Mouse (Mus musculus) G1E (cell line): ENCODE data around the gene Ccdc62. TPM values are rescaled to one million over a fixed set of nuclear protein-coding genes. Genes with fewer than 3 reads are reported as not detected.

Experiments used
- ATAC-seq: 2 replicates; pipeline ENCODE4 v1.8.0; 2016; ENCODE audit warnings: mild to moderate bottlenecking; ENCODE audit not compliant: insufficient number of reproducible peaks, poor library complexity, low FRiP score, severe bottlenecking; ENCODE audit errors: extremely low read depth
- DNase-seq: peaks from one replicate; pipeline ENCODE4 v3.0.0; 2012; ENCODE audit warnings: low spot score
- H3K27me3 ChIP-seq: 2 replicates; pipeline ENCODE4 v1.6.1; 2012; ENCODE audit warnings: mild to moderate bottlenecking, low read length, inconsistent platforms; ENCODE audit not compliant: insufficient read depth
- H3K36me3 ChIP-seq: replicated peaks from 2 replicates; pipeline ENCODE3; 2012; ENCODE audit warnings: mild to moderate bottlenecking, inconsistent platforms
- H3K4me1 ChIP-seq: 2 replicates; pipeline ENCODE4 v1.6.1; 2012; ENCODE audit warnings: low read depth, low read length, inconsistent platforms, mixed read lengths; ENCODE audit not compliant: insufficient read depth
- H3K4me3 ChIP-seq: 2 replicates; pipeline ENCODE4 v1.5.1; 2012; ENCODE audit warnings: low read depth, mild to moderate bottlenecking, inconsistent platforms, low read length, moderate library complexity, mixed read lengths
- H3K9me3 ChIP-seq: replicated peaks from 2 replicates; pipeline ENCODE4 v1.6.1; 2012; ENCODE audit warnings: inconsistent platforms
- CTCF ChIP-seq: IDR thresholded peaks from 2 replicates; pipeline ENCODE4 v1.5.1; 2012; ENCODE audit warnings: low read depth, low read length, inconsistent platforms, mixed read lengths
- GATA1 ChIP-seq: IDR thresholded peaks from 2 replicates; pipeline ENCODE4 v1.6.1; 2012; ENCODE audit warnings: borderline replicate concordance, low read length, inconsistent platforms, mixed read lengths
- GATA2 ChIP-seq: IDR thresholded peaks from 2 replicates; pipeline ENCODE4 v1.6.1; 2012; ENCODE audit warnings: low read depth, low read length, inconsistent platforms, borderline replicate concordance
- POLR2AphosphoS5 ChIP-seq: IDR thresholded peaks from 2 replicates; pipeline ENCODE4 v1.6.1; 2012; ENCODE audit warnings: low read depth, low read length, inconsistent platforms; ENCODE audit not compliant: insufficient replicate concordance
- TAL1 ChIP-seq: conservative IDR thresholded peaks from 2 replicates; pipeline ENCODE4 v1.6.1; 2012; ENCODE audit warnings: low read depth, low read length, inconsistent platforms, mixed read lengths
- polyA plus RNA-seq: library from polyadenylated mRNA; stranded (reverse); fragments of >175 nt; gene quantifications from 2 replicates; pipeline ENCODE4 v1.2.3, GENCODE M21; 2012
- total RNA-seq, 2 experiments: library from RNA; stranded (forward) in 1 of 2; stranded (reverse) in 1 of 2; fragments of 200-1000 nt in 1 of 2; fragments of >200 nt in 1 of 2; fragmentation: Nextera tagmentation in 1 of 2; gene quantifications; 2 replicates each; pipeline ENCODE4 v1.2.3; 2014 to 2017

Ccdc62 gene
- total and polyA plus RNA-seq, 3 experiments, result 3.0 to 9.4 (median 5.0) TPM

DNA sequence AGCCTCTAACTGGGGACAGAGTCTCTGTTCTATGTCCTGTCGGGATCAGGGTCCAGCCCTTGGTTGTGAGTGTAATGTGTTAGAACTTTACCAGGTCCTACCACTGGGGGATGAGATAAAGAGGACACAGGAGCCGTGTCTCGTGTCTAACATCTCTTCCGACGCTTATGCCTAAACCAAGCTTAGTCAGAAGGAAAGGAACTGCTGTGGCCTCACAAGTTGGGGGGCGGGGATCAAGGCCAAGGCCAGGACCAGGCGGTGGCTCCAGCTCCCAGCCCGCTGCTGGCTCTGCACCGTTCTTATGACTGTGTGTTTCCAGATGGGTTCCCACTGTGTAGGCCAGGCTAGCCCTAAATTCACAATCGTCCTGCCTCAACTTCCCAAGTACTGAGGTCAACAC, 82.4 kb downstream of the Ccdc62 start:
- TF ChIP-seq POLR2AphosphoS5 (no peak), CTCF (no peak), TAL1 (no peak), GATA1 (no peak), GATA2 (no peak)
- peaks cover 61% of the 10 kb centered on the region for H3K4me1 ChIP-seq
- no peak for ATAC-seq
- peaks cover 96% of the 10 kb centered on the region for H3K36me3 ChIP-seq
- no peak overlapping the region for H3K4me3 ChIP-seq
- no peak for DNase-seq
- H3K27me3 ChIP-seq, result no peaks in the 10 kb centered on the region
- H3K9me3 ChIP-seq, result no peaks in the 10 kb centered on the region

DNA sequence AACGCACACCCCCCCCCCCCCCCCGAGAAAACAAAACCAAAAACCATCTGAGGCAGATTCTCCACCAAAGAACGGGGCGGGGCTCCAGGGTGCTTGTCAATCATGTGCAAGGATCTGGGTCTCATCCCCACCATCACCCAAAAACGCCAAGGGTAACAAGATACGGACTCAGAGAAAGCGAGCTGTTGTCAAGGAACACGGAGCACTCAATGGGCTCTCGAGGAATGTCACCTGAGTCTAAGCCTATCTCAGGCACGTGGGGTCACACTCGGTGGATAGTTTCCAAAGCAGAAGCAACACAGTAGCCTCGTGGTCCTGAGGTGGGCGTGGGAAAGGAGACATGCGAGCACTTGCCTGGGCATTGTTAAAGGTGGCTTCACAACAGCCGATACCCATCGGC, 83.3 kb downstream of the Ccdc62 start:
- ATAC-seq, result no peak
- no peak for DNase-seq
- peaks cover 69% of the 10 kb centered on the region for H3K4me1 ChIP-seq
- TF ChIP-seq POLR2AphosphoS5 (no peak), CTCF (no peak), TAL1 (no peak)
- H3K27me3 ChIP-seq, result no peaks in the 10 kb centered on the region
- H3K9me3 ChIP-seq, result no peaks in the 10 kb centered on the region
- no peak overlapping the region for H3K4me3 ChIP-seq
- H3K36me3 ChIP-seq, result peaks cover 95% of the 10 kb centered on the region

DNA sequence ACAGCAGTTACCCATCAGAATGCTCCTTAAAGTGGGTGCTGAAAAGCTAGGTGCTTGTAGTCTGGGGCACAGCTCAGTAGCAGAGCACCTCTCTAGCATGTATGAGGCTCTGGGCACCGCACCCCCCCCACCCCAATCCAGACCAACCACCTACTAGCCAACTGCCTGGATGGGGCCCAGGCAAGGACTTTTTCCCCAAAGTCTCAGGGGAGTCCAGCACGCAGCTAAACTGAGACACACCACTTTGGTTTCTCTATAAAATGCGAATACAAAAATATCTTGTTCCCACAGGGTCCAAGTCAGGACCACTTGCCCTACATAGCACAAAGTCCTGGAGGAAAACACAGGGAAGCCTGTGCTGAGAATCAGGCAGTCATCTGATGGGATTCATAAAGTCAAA, 83.7 kb downstream of the Ccdc62 start:
- Histone ChIP-seq H3K36me3 (peaks cover 95% of the 10 kb centered on the region), H3K9me3 (no peaks in the 10 kb centered on the region), H3K4me1 (peaks cover 73% of the 10 kb centered on the region), H3K27me3 (no peaks in the 10 kb centered on the region), H3K4me3 (no peak overlapping the region)
- ATAC-seq (no peak), DNase-seq (no peak)
- TF ChIP-seq GATA1, result no peak
- no peak for TF ChIP-seq GATA2
- TF ChIP-seq CTCF, result no peak
- TF ChIP-seq TAL1, result no peak
- TF ChIP-seq POLR2AphosphoS5, result no peak

DNA sequence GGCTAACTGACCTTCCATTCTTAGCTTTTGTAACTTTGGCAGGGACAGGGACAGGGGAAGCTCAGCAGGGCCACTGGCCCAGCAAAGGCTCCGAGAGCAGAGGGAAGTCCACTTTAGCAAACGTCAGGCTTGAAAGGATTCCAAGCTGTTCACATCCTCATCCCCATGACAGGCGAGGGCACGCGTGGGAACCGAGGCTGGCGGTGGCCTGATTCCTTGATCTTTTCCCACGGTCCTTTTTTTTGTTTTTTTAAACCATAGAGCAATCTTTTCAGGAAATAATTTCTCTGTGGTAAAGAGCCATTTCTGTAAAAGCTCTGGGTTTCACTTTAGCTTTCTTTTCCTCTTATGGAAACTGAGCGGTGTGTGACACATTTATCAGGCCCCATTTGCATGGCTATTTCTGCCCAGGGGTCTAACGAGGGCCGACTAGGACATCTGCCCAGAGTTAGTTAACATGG, 84.3 kb downstream of the Ccdc62 start:
- no peak for TF ChIP-seq CTCF
- no peak for TF ChIP-seq TAL1
- no peak for TF ChIP-seq GATA2
- no peak for TF ChIP-seq GATA1
- TF ChIP-seq POLR2AphosphoS5, result no peak
- Histone ChIP-seq H3K9me3 (no peaks in the 10 kb centered on the region), H3K36me3 (peaks cover 94% of the 10 kb centered on the region), H3K4me1 (peaks cover 79% of the 10 kb centered on the region), H3K4me3 (no peak overlapping the region), H3K27me3 (no peaks in the 10 kb centered on the region)
- ATAC-seq, result no peak
- DNase-seq, result no peak

DNA sequence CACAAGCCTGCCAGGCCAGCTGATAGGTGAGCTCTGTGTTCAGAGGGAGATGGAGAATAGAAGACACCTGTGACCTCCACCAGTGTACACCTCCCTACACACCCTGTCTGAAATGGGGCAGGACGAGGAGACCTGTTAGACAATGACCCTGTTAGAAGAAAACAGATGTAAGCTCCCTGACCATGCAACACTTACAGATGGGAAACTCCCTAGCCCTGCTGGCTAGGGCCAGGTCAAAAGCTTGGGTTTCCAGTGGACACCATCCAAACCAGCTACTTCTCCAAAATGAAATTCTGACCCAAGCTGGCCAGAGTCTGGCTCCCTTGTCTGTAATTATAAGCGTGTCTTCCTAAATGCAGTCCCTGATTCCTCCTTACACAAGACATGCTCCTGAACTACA, 85.2 kb downstream of the Ccdc62 start:
- no peak overlapping the region for H3K4me3 ChIP-seq
- no peak for DNase-seq
- peaks cover 86% of the 10 kb centered on the region for H3K4me1 ChIP-seq
- no peaks in the 10 kb centered on the region for H3K9me3 ChIP-seq
- peaks cover 93% of the 10 kb centered on the region for H3K36me3 ChIP-seq
- no peak for TF ChIP-seq GATA2
- TF ChIP-seq TAL1, result no peak
- no peak for TF ChIP-seq POLR2AphosphoS5
- TF ChIP-seq CTCF, result no peak
- TF ChIP-seq GATA1, result no peak
- H3K27me3 ChIP-seq, result no peaks in the 10 kb centered on the region
- ATAC-seq, result no peak

DNA sequence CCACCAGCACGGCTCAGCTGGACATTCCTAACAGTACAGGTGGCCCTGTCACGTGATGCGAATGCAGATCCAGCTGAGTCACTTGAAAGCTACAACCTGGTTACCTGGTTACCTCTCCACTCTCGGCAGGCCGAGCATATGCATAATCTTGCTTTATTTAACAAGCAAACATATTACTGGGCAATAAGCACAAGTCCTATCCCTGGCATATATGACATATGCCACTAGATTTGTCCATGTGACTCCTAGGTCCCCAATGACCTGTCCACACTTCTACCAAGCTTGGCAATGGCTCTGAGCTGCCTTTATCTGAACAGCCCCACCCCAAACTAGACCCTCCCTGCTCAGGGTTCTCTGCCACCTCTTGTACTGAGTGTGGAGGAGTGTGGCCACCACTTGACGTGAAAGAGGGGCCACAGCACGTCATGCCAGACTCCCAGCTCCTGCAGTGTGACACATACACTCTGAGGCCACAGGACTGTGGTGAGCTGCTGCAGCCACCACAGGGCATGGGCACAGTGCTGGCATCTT, 85.9 kb downstream of the Ccdc62 start:
- TF ChIP-seq GATA1, result no peak
- no peak for TF ChIP-seq POLR2AphosphoS5
- no peak for TF ChIP-seq TAL1
- no peak for TF ChIP-seq GATA2
- no peak for TF ChIP-seq CTCF
- DNase-seq (no peak), ATAC-seq (no peak)
- Histone ChIP-seq H3K27me3 (no peaks in the 10 kb centered on the region), H3K4me3 (no peak overlapping the region), H3K36me3 (peaks cover 93% of the 10 kb centered on the region), H3K4me1 (peaks cover 85% of the 10 kb centered on the region), H3K9me3 (no peaks in the 10 kb centered on the region)
